Mouse (Mus musculus) thymus, adult 2 months (tissue): ENCODE measurements around the gene S100a4.

ENCODE experiments used
- CTCF ChIP-seq: fragments of 200-500 bp; IDR thresholded peaks from 2 replicates; pipeline ENCODE4 v1.5.1; 2012; ENCODE audit warnings: mild to moderate bottlenecking, control low read depth, low read length, moderate library complexity, borderline replicate concordance; ENCODE audit not compliant: control insufficient read depth, poor library complexity, insufficient read depth; ENCODE audit errors: extremely low read depth
- POLR2A ChIP-seq: fragments of 200-500 bp; IDR thresholded peaks from 2 replicates; pipeline ENCODE4 v1.6.1; 2012; ENCODE audit warnings: mild to moderate bottlenecking, low read length, control low read depth, moderate library complexity; ENCODE audit not compliant: control insufficient read depth, poor library complexity, insufficient read depth; ENCODE audit errors: extremely low read depth

- no peak for TF ChIP-seq POLR2A
- TF ChIP-seq CTCF, result no peak
Observed at GRCm38 (mm10) chr3:90596810-90597209, 6.8 kb upstream of the S100a4 start.
